Mouse (Mus musculus): Measurements from ENCODE around the gene Ep400. TPM values are rescaled to one million over a fixed set of nuclear protein-coding genes. Genes with fewer than 3 reads are reported as not detected.

Ep400 gene
- polyA plus RNA-seq, 2 experiments = 38.2 to 62.2 TPM

DNA sequence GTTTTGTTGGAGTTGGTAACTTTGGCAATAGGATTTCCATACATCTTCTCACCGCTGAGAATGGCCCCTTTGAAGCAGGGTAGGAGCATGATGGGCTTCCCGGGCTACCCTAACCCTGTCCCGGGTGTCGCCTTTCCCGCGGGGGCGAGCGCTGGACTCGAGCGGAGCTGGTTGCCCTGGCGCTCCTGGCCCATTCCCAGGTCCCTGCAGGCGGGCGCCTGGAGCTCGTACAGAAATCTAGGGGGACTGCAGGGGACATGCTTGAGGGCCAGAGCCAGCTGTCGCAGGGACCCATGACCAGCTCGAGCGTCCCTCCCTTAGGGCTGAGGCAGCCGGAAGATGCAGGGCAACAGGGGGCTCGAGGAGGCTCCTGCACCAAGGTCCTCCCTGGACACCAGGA, 142.4 kb downstream of the Ep400 start:
- H3K27me3 ChIP-seq (ENCODE audit: control insufficient read depth, insufficient read depth, low read length) = no peaks in the 10 kb centered on the region
- no peak overlapping the region for H3K9ac ChIP-seq (ENCODE audit: low read depth, low read length, severe bottlenecking)
- WGBS = 23% methylated on average over 19 of the region's 19 CpGs
- no peaks in the 10 kb centered on the region for H3K9me3 ChIP-seq (ENCODE audit: control insufficient read depth, low read length)
- no peak overlapping the region for H3K27ac ChIP-seq (replicated peaks; ENCODE audit: low read depth, low read length)
- ATAC-seq (ENCODE audit: low FRiP score, low read depth) (no peak), DNase-seq (ENCODE audit: low spot score) (no peak)
- TF ChIP-seq POLR2A (IDR thresholded peaks at IDR 0.05; ENCODE audit: borderline replicate concordance, extremely low read depth, insufficient read depth, insufficient read length) = no peak
- H3K36me3 ChIP-seq (ENCODE audit: control insufficient read depth, insufficient read depth, low read length) = no peaks in the 10 kb centered on the region
- H3K4me3 ChIP-seq (replicated peaks; ENCODE audit: low read length) = no peak overlapping the region
- H3K4me2 ChIP-seq (replicated peaks; ENCODE audit: low read depth, low read length, severe bottlenecking) = peak overlapping the region; percentile 25; the same call in 1 of the 2 replicates
- no peaks in the 10 kb centered on the region for H3K4me1 ChIP-seq (ENCODE audit: control insufficient read depth, insufficient read depth, low read length)

DNA sequence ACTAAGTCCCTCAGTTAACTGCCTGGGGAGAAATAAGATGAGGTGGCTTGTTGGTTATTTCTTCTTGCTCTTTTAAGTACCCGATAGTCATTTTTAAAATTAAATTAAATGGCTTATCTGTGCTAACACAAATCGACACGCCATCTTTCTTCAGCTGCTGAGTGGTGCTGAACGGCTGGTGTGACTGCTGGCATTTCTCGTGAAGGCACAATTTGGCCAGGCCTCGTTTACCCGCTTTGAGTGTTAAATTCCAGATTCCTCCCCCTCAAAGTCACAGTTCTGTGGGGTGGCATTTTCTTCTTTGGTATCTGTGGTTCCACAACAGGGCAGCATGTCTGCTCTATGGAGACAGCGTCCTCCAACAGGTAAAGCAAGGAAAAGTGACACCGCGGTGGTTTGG, 143.2 kb downstream of the Ep400 start:
- H3K36me3 ChIP-seq (ENCODE audit: control insufficient read depth, insufficient read depth, low read length) = no peaks in the 10 kb centered on the region
- no peaks in the 10 kb centered on the region for H3K4me1 ChIP-seq (ENCODE audit: control insufficient read depth, insufficient read depth, low read length)
- ATAC-seq (ENCODE audit: low FRiP score, low read depth) = no peak
- no peaks in the 10 kb centered on the region for H3K9me3 ChIP-seq (ENCODE audit: control insufficient read depth, low read length)
- WGBS = 52% methylated on average over 10 of the region's 10 CpGs
- no peak overlapping the region for H3K4me2 ChIP-seq (replicated peaks; ENCODE audit: low read depth, low read length, severe bottlenecking)
- TF ChIP-seq POLR2A (IDR thresholded peaks at IDR 0.05; ENCODE audit: borderline replicate concordance, extremely low read depth, insufficient read depth, insufficient read length) = no peak
- H3K4me3 ChIP-seq (replicated peaks; ENCODE audit: low read length) = no peak overlapping the region
- DNase-seq (ENCODE audit: low spot score) = no peak
- no peaks in the 10 kb centered on the region for H3K27me3 ChIP-seq (ENCODE audit: control insufficient read depth, insufficient read depth, low read length)
- H3K27ac ChIP-seq (replicated peaks; ENCODE audit: low read depth, low read length) = no peak overlapping the region
- H3K9ac ChIP-seq (ENCODE audit: low read depth, low read length, severe bottlenecking) = no peak overlapping the region

DNA sequence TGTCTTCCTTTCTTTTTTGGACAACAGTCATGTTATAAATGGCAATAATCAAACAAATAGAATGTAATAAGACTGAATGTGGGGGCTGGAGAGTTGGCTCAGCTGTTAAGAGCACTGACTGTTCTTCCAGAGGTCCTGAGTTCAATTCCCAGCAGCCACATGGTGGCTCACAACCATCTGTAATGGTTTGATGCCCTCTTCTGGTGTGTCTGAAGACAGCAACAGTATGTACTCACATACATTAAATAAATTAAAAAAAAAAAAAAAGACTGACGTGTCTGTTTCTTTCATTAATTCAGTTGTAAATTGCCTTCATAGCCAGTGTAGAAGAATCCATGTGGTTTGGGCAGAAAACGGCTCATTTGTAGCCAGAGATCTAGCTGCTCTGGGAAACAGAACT, 146.2 kb downstream of the Ep400 start:
- H3K4me2 ChIP-seq (replicated peaks; ENCODE audit: low read depth, low read length, severe bottlenecking) = no peak overlapping the region
- H3K4me1 ChIP-seq (ENCODE audit: control insufficient read depth, insufficient read depth, low read length) = no peaks in the 10 kb centered on the region
- no peak overlapping the region for H3K27ac ChIP-seq (replicated peaks; ENCODE audit: low read depth, low read length)
- TF ChIP-seq POLR2A (IDR thresholded peaks at IDR 0.05; ENCODE audit: borderline replicate concordance, extremely low read depth, insufficient read depth, insufficient read length) = no peak
- ATAC-seq (ENCODE audit: low FRiP score, low read depth) (no peak), DNase-seq (ENCODE audit: low spot score) (no peak)
- H3K36me3 ChIP-seq (ENCODE audit: control insufficient read depth, insufficient read depth, low read length) = no peaks in the 10 kb centered on the region
- WGBS = 41% methylated on average over 2 of the region's 2 CpGs
- H3K9me3 ChIP-seq (ENCODE audit: control insufficient read depth, low read length) = no peaks in the 10 kb centered on the region
- no peak overlapping the region for H3K9ac ChIP-seq (ENCODE audit: low read depth, low read length, severe bottlenecking)
- no peaks in the 10 kb centered on the region for H3K27me3 ChIP-seq (ENCODE audit: control insufficient read depth, insufficient read depth, low read length)
- no peak overlapping the region for H3K4me3 ChIP-seq (replicated peaks; ENCODE audit: low read length)

DNA sequence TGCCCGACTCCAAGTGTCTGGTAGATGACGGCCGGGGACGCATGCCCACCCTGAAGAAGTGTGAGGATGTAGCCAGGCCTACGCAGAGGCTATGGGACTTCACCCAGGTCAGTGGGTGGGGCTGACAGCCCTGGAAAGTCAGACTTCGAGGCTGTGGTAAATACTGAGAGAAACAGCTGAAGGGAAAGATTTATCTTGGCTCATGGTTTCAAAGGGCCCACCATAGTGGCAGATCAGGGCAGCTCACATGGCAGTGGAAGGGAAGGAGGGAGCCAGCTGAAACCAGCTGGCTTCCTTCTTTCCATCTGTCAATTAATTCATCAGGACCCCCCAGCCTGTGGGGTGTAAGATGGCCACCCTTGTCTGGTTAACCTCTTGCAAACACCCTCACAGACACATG, 151.3 kb downstream of the Ep400 start:
- Histone ChIP-seq H3K9me3 (ENCODE audit: control insufficient read depth, low read length) (no peaks in the 10 kb centered on the region), H3K9ac (ENCODE audit: low read depth, low read length, severe bottlenecking) (no peak overlapping the region), H3K27me3 (ENCODE audit: control insufficient read depth, insufficient read depth, low read length) (no peaks in the 10 kb centered on the region), H3K27ac (replicated peaks; ENCODE audit: low read depth, low read length) (no peak overlapping the region), H3K4me1 (ENCODE audit: control insufficient read depth, insufficient read depth, low read length) (no peaks in the 10 kb centered on the region), H3K4me3 (replicated peaks; ENCODE audit: low read length) (no peak overlapping the region), H3K36me3 (ENCODE audit: control insufficient read depth, insufficient read depth, low read length) (no peaks in the 10 kb centered on the region), H3K4me2 (replicated peaks; ENCODE audit: low read depth, low read length, severe bottlenecking) (no peak overlapping the region)
- ATAC-seq (ENCODE audit: low FRiP score, low read depth) = no peak
- DNase-seq (ENCODE audit: low spot score) = no peak
- 82% methylated on average over 6 of the region's 6 CpGs for WGBS
- TF ChIP-seq POLR2A (IDR thresholded peaks at IDR 0.05; ENCODE audit: borderline replicate concordance, extremely low read depth, insufficient read depth, insufficient read length) = no peak

Small RNA genes lying within 50 kb of the gene (microRNA-seq; reads per million reads assigned to microRNA genes)
- gene Mir7026 = 1.1 reads per million

Other genes with a start within 250 kb of the Ep400 start
- 1.7 and 2.3 TPM in 2 replicates for gene Galnt9, start 226.4 kb downstream of the Ep400 start, polyA plus RNA-seq (2012; rRNA removed)
- 2.0 and 2.6 TPM in 2 replicates for gene Galnt9, start 226.4 kb downstream of the Ep400 start, polyA plus RNA-seq (2014; fragmentation: Nextera tagmentation; extraction: Ambion mirVana)
- gene Noc4l, start 117.3 kb downstream of the Ep400 start, polyA plus RNA-seq (2012; rRNA removed) = 70.8 and 85.6 TPM in 2 replicates
- gene Noc4l, start 117.3 kb downstream of the Ep400 start, polyA plus RNA-seq (2014; fragmentation: Nextera tagmentation; extraction: Ambion mirVana) = 40.1 and 43.0 TPM in 2 replicates
- gene Ddx51, start 117.3 kb downstream of the Ep400 start, polyA plus RNA-seq (2012; rRNA removed) = 29.2 and 31.8 TPM in 2 replicates
- gene Ddx51, start 117.3 kb downstream of the Ep400 start, polyA plus RNA-seq (2014; fragmentation: Nextera tagmentation; extraction: Ambion mirVana) = 27.5 and 28.2 TPM in 2 replicates
- gene Pus1, start 9.9 kb upstream of the Ep400 start, polyA plus RNA-seq (2012; rRNA removed) = 29.4 and 30.6 TPM in 2 replicates
- 20.0 and 20.9 TPM in 2 replicates for gene Pus1, start 9.9 kb upstream of the Ep400 start, polyA plus RNA-seq (2014; fragmentation: Nextera tagmentation; extraction: Ambion mirVana)
- 62.6 and 85.6 TPM in 2 replicates for gene Ulk1, start 39.4 kb upstream of the Ep400 start, polyA plus RNA-seq (2012; rRNA removed)
- gene Ulk1, start 39.4 kb upstream of the Ep400 start, polyA plus RNA-seq (2014; fragmentation: Nextera tagmentation; extraction: Ambion mirVana) = 28.1 and 36.9 TPM in 2 replicates
- 19.2 and 19.3 TPM in 2 replicates for gene Hscb, start 69.1 kb upstream of the Ep400 start, polyA plus RNA-seq (2012; rRNA removed)
- gene Hscb, start 69.1 kb upstream of the Ep400 start, polyA plus RNA-seq (2014; fragmentation: Nextera tagmentation; extraction: Ambion mirVana) = 19.4 and 23.9 TPM in 2 replicates
- gene Chek2, start 69.3 kb upstream of the Ep400 start, polyA plus RNA-seq (2012; rRNA removed) = 15.2 and 18.1 TPM in 2 replicates
- 15.5 and 16.2 TPM in 2 replicates for gene Chek2, start 69.3 kb upstream of the Ep400 start, polyA plus RNA-seq (2014; fragmentation: Nextera tagmentation; extraction: Ambion mirVana)
- 16.3 and 19.7 TPM in 2 replicates for gene Ttc28, start 109.1 kb upstream of the Ep400 start, polyA plus RNA-seq (2012; rRNA removed)
- gene Ttc28, start 109.1 kb upstream of the Ep400 start, polyA plus RNA-seq (2014; fragmentation: Nextera tagmentation; extraction: Ambion mirVana) = 19.9 and 25.9 TPM in 2 replicates

All from limb, embryonic 14.5 days (tissue).